Mouse (Mus musculus) kidney, embryonic 15.5 days (tissue): ENCODE data around the gene Ugt1a5. TPM values are rescaled to one million over a fixed set of nuclear protein-coding genes. Genes with fewer than 3 reads are reported as not detected.

Experiments
- ATAC-seq: fragments of 200-750 bp; cut with Nextera tagmentation; replicated peaks from 2 replicates; pipeline ENCODE4 v1.8.0; 2017; ENCODE audit warnings: moderate TSS enrichment; ENCODE audit not compliant: low FRiP score
- H3K27ac ChIP-seq: fragments of 300-500 bp; sonication (generic); 2 replicates; pipeline ENCODE4 v1.5.1; 2015; ENCODE audit warnings: mild to moderate bottlenecking, inconsistent platforms
- H3K27me3 ChIP-seq: fragments of 300-500 bp; sonication (generic); 2 replicates; pipeline ENCODE4 v1.6.1; 2015; ENCODE audit warnings: inconsistent platforms
- H3K36me3 ChIP-seq: fragments of 300-500 bp; sonication (generic); 2 replicates; pipeline ENCODE4 v1.6.1; 2015; ENCODE audit warnings: inconsistent platforms
- H3K4me1 ChIP-seq: fragments of 300-500 bp; sonication (generic); 2 replicates; pipeline ENCODE4 v1.6.1; 2015; ENCODE audit warnings: inconsistent platforms
- H3K4me2 ChIP-seq: fragments of 300-500 bp; sonication (generic); 2 replicates; pipeline ENCODE4 v1.6.1; 2015; ENCODE audit warnings: moderate library complexity, mild to moderate bottlenecking, inconsistent platforms
- H3K4me3 ChIP-seq: fragments of 300-500 bp; sonication (generic); replicated peaks from 2 replicates; pipeline ENCODE4 v1.5.1; 2015; ENCODE audit warnings: mild to moderate bottlenecking, inconsistent platforms
- H3K9ac ChIP-seq: fragments of 300-500 bp; sonication (generic); 2 replicates; pipeline ENCODE4 v1.6.1; 2015; ENCODE audit warnings: mild to moderate bottlenecking, inconsistent platforms
- H3K9me3 ChIP-seq: fragments of 300-500 bp; sonication (generic); replicated peaks from 2 replicates; pipeline ENCODE4 v1.6.1; 2016; ENCODE audit warnings: inconsistent platforms
- whole genome bisulfite sequencing: fragments of 180-500 bp; shearing (Covaris S2); methylation state at CpG from one replicate; pipeline ENCODE4 v1.1.7; 2015; ENCODE audit warnings: mixed read lengths; 5-methylcytosine and 5-hydroxymethylcytosine counted together
- polyA plus RNA-seq: library from polyadenylated mRNA; unstranded; fragments of >200 nt; fragmentation: Nextera tagmentation; extraction: Ambion mirVana; gene quantifications from 2 replicates; pipeline ENCODE4 v1.2.1, GENCODE M21; 2015

Gene Ugt1a5
- polyA plus RNA-seq, 1 experiment from 2014 or later: not detected

GRCm38 (mm10) chr1:88260114-88260513, 94.3 kb downstream of the Ugt1a5 start:
- ATAC-seq: peak; percentile 19; the same call in 1 of the 2 replicates
- WGBS: 73% methylated on average over 6 of the region's 6 CpGs
- Histone ChIP-seq H3K9ac (no peak overlapping the region), H3K4me1 (peaks cover 20% of the 10 kb centered on the region), H3K27ac (no peak overlapping the region), H3K9me3 (peaks cover 15% of the 10 kb centered on the region; the same call in 1 of the 2 replicates), H3K4me3 (no peak overlapping the region), H3K4me2 (no peak overlapping the region), H3K36me3 (peaks cover 55% of the 10 kb centered on the region), H3K27me3 (no peaks in the 10 kb centered on the region)

GRCm38 (mm10) chr1:88260604-88261377, 95.0 kb downstream of the Ugt1a5 start:
- H3K9ac ChIP-seq: no peak overlapping the region
- H3K36me3 ChIP-seq: peaks cover 62% of the 10 kb centered on the region
- no peak for ATAC-seq
- no peak overlapping the region for H3K27ac ChIP-seq
- WGBS: 82% methylated on average over 10 of the region's 10 CpGs
- H3K4me1 ChIP-seq: peaks cover 20% of the 10 kb centered on the region
- H3K9me3 ChIP-seq: 0 out of 2 replicates have a peak, but pooled peaks cover 12% of the 10 kb centered on the region
- no peak overlapping the region for H3K4me3 ChIP-seq
- H3K4me2 ChIP-seq: no peak overlapping the region
- no peaks in the 10 kb centered on the region for H3K27me3 ChIP-seq

GRCm38 (mm10) chr1:88261706-88262105, 95.9 kb downstream of the Ugt1a5 start:
- Histone ChIP-seq H3K36me3 (peaks cover 71% of the 10 kb centered on the region), H3K9ac (no peak overlapping the region), H3K4me1 (peaks cover 20% of the 10 kb centered on the region), H3K4me2 (no peak overlapping the region), H3K9me3 (0 out of 2 replicates have a peak, but pooled peaks cover 5% of the 10 kb centered on the region), H3K27me3 (no peaks in the 10 kb centered on the region), H3K27ac (no peak overlapping the region), H3K4me3 (no peak overlapping the region)
- no peak for ATAC-seq
- 84% methylated on average over 7 of the region's 7 CpGs for WGBS

GRCm38 (mm10) chr1:88262255-88262654, 96.4 kb downstream of the Ugt1a5 start:
- no peak for ATAC-seq
- H3K4me3 ChIP-seq: no peak overlapping the region
- 0 out of 2 replicates have a peak, but pooled peaks cover 2% of the 10 kb centered on the region for H3K9me3 ChIP-seq
- no peak overlapping the region for H3K27ac ChIP-seq
- no peak overlapping the region for H3K4me2 ChIP-seq
- 62% methylated on average over 4 of the region's 4 CpGs for WGBS
- H3K27me3 ChIP-seq: no peaks in the 10 kb centered on the region
- no peak overlapping the region for H3K9ac ChIP-seq
- peaks cover 77% of the 10 kb centered on the region for H3K36me3 ChIP-seq
- peaks cover 20% of the 10 kb centered on the region for H3K4me1 ChIP-seq

DNA sequence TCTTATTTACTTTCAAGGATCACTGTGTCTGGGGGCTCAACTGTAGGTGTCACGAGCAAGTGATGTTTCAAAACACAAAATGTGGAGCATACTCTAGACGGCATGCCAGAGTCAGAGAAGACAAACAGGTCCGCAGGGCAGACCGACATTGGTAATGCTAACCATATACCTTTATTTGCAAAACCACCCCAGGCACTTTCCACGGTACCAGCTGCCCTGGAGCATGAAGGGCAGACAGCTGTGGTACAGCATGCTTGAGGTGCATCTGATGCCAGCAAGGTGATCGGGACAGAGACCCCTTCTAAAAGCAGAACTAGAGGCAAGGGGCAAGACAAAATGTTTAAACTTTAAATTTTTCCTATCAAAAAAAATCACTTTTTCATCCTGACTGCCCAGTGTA, 97.1 kb downstream of the Ugt1a5 start:
- peaks cover 20% of the 10 kb centered on the region for H3K4me1 ChIP-seq
- no peaks in the 10 kb centered on the region for H3K9me3 ChIP-seq
- H3K27ac ChIP-seq: no peak overlapping the region
- WGBS: 75% methylated on average over 6 of the region's 6 CpGs
- H3K4me2 ChIP-seq: no peak overlapping the region
- H3K36me3 ChIP-seq: peaks cover 84% of the 10 kb centered on the region
- no peaks in the 10 kb centered on the region for H3K27me3 ChIP-seq
- no peak for ATAC-seq
- no peak overlapping the region for H3K4me3 ChIP-seq
- no peak overlapping the region for H3K9ac ChIP-seq

- no peak overlapping the region for H3K27ac ChIP-seq
- WGBS: 91% methylated on average over 5 of the region's 5 CpGs
- peaks cover 20% of the 10 kb centered on the region for H3K4me1 ChIP-seq
- no peak overlapping the region for H3K4me2 ChIP-seq
- H3K4me3 ChIP-seq: no peak overlapping the region
- H3K36me3 ChIP-seq: peaks cover 92% of the 10 kb centered on the region
- H3K9me3 ChIP-seq: no peaks in the 10 kb centered on the region
- no peaks in the 10 kb centered on the region for H3K27me3 ChIP-seq
- no peak overlapping the region for H3K9ac ChIP-seq
- ATAC-seq: no peak
These were observed 98.0 kb downstream of the Ugt1a5 start for GRCm38 (mm10) chr1:88263778-88264177.

GRCm38 (mm10) chr1:88264237-88264868, 98.5 kb downstream of the Ugt1a5 start:
- Histone ChIP-seq H3K4me3 (no peak overlapping the region), H3K27me3 (no peaks in the 10 kb centered on the region), H3K9me3 (no peaks in the 10 kb centered on the region), H3K4me1 (peaks cover 16% of the 10 kb centered on the region), H3K9ac (no peak overlapping the region), H3K27ac (no peak overlapping the region), H3K36me3 (peaks cover 98% of the 10 kb centered on the region), H3K4me2 (no peak overlapping the region)
- 85% methylated on average over 7 of the region's 7 CpGs for WGBS
- ATAC-seq: no peak

GRCm38 (mm10) chr1:88264869-88265240, 99.0 kb downstream of the Ugt1a5 start:
- no peak overlapping the region for H3K9ac ChIP-seq
- H3K4me1 ChIP-seq: peaks cover 11% of the 10 kb centered on the region
- H3K27me3 ChIP-seq: no peaks in the 10 kb centered on the region
- 75% methylated on average over 4 of the region's 4 CpGs for WGBS
- peaks cover 100% of the 10 kb centered on the region for H3K36me3 ChIP-seq
- H3K27ac ChIP-seq: no peak overlapping the region
- H3K4me2 ChIP-seq: no peak overlapping the region
- ATAC-seq: no peak
- no peak overlapping the region for H3K4me3 ChIP-seq
- no peaks in the 10 kb centered on the region for H3K9me3 ChIP-seq

GRCm38 (mm10) chr1:88266123-88266522, 100.3 kb downstream of the Ugt1a5 start:
- Histone ChIP-seq H3K27me3 (no peaks in the 10 kb centered on the region), H3K9ac (no peak overlapping the region), H3K4me2 (no peak overlapping the region), H3K36me3 (peaks cover 91% of the 10 kb centered on the region), H3K9me3 (no peaks in the 10 kb centered on the region), H3K27ac (no peak overlapping the region), H3K4me1 (0 out of 2 replicates have a peak, but pooled peaks cover 7% of the 10 kb centered on the region), H3K4me3 (no peak overlapping the region)
- no peak for ATAC-seq
- WGBS: 87% methylated on average over 13 of the region's 13 CpGs

- H3K27me3 ChIP-seq: no peaks in the 10 kb centered on the region
- no peak overlapping the region for H3K4me2 ChIP-seq
- H3K9ac ChIP-seq: no peak overlapping the region
- no peaks in the 10 kb centered on the region for H3K9me3 ChIP-seq
- no peak for ATAC-seq
- peaks cover 91% of the 10 kb centered on the region for H3K36me3 ChIP-seq
- no peak overlapping the region for H3K4me3 ChIP-seq
- WGBS: 93% methylated on average over 6 of the region's 6 CpGs
- H3K4me1 ChIP-seq: 0 out of 2 replicates have a peak, but pooled peaks cover 3% of the 10 kb centered on the region
- H3K27ac ChIP-seq: no peak overlapping the region
These were observed 101.7 kb downstream of the Ugt1a5 start for GRCm38 (mm10) chr1:88267489-88267888.

GRCm38 (mm10) chr1:88268070-88268469, 102.3 kb downstream of the Ugt1a5 start:
- no peaks in the 10 kb centered on the region for H3K27me3 ChIP-seq
- H3K27ac ChIP-seq: no peak overlapping the region
- H3K9me3 ChIP-seq: no peaks in the 10 kb centered on the region
- no peaks in the 10 kb centered on the region for H3K4me1 ChIP-seq
- no peak for ATAC-seq
- WGBS: 86% methylated on average over 6 of the region's 6 CpGs
- no peak overlapping the region for H3K4me2 ChIP-seq
- no peak overlapping the region for H3K9ac ChIP-seq
- no peak overlapping the region for H3K4me3 ChIP-seq
- H3K36me3 ChIP-seq: peaks cover 91% of the 10 kb centered on the region
